Mouse (Mus musculus): Measurements from ENCODE around the gene Fahd1. TPM values are rescaled to one million over a fixed set of nuclear protein-coding genes. Genes with fewer than 3 reads are reported as not detected.

Fahd1 gene
- total and polyA plus RNA-seq, 3 experiments = 5.2 to 8.0 (median 6.3) TPM

- dilution Hi-C loops (cut with MboI; ENCODE audit: extremely low pct_ligation_motif_present, extremely low pct_unique_long_range_greater_than_20kb, low sequenced_read_pairs) = no loop called here
Measured at GRCm38 (mm10) chr17:24819469-24819868, 30.7 kb downstream of the Fahd1 start.

GRCm38 (mm10) chr17:24818172-24818571 is 32.0 kb downstream of the Fahd1 start:
- Histone ChIP-seq H3K27me3 (replicated peaks) (peaks cover 23% of the 10 kb centered on the region), H3K9ac (ENCODE audit: insufficient read depth, low read depth) (no peak overlapping the region), H3K4me1 (ENCODE audit: control insufficient read depth in 1 of 2, insufficient read depth in 2 of 2) (0 out of 4 replicates have a peak, but pooled peaks cover 0 to 3% of the 10 kb centered on the region in 2 experiments), H3K4me3 (replicated peaks in 1 of 3; ENCODE audit: low read depth in 2 of 3, low read length in 2 of 3, poor library complexity in 1 of 3) (peak overlapping the region in 1 of 3 experiments; percentile 0), H3K27ac (ENCODE audit: insufficient read depth, low read depth) (no peak overlapping the region), H3K36me3 (replicated peaks in 1 of 2; ENCODE audit: control insufficient read depth in 1 of 2, insufficient read depth in 1 of 2, low read length in 1 of 2) (no peaks in the 10 kb centered on the region), H3K79me2 (replicated peaks; ENCODE audit: control insufficient read depth, extremely low read depth, insufficient read depth, poor library complexity, severe bottlenecking) (no peaks in the 10 kb centered on the region), H3K4me2 (ENCODE audit: insufficient read depth, low read depth, poor library complexity, severe bottlenecking) (peak overlapping the region; percentile 35; the same call in 1 of the 2 replicates), H3K9me3 (replicated peaks; ENCODE audit: low read length) (no peaks in the 10 kb centered on the region)
- in situ Hi-C loops (cut with MboI; ENCODE audit: low pct_ligation_motif_present, low pct_unique_long_range_greater_than_20kb, low sequenced_read_pairs) (no loop called here), dilution Hi-C loops (cut with MboI; ENCODE audit: extremely low pct_ligation_motif_present, extremely low pct_unique_long_range_greater_than_20kb, low sequenced_read_pairs) (no loop called here)
- DNase-seq (ENCODE audit: extremely low read depth) = peak; percentile 33
- no peak for TF ChIP-seq RCOR1 (conservative IDR thresholded peaks at IDR 0.05; ENCODE audit: low read depth, low read length)
- no peak for TF ChIP-seq TCF12 (IDR thresholded peaks at IDR 0.05; ENCODE audit: low read depth, low read length)
- no peak for TF ChIP-seq CTCF (conservative IDR thresholded peaks at IDR 0.05 in 1 of 2, IDR thresholded peaks at IDR 0.05 in 1 of 2; ENCODE audit: low read depth in 2 of 2, low read length in 2 of 2)
- no peak for TF ChIP-seq CHD1 (IDR thresholded peaks at IDR 0.05; ENCODE audit: low read depth, low read length)
- TF ChIP-seq USF2 (conservative IDR thresholded peaks at IDR 0.05; ENCODE audit: low read depth, low read length) = no peak
- TF ChIP-seq PAX5 (IDR thresholded peaks at IDR 0.05; ENCODE audit: low read length) = no peak
- peak; percentile 51 for TF ChIP-seq BHLHE40 (IDR thresholded peaks at IDR 0.05; ENCODE audit: low read depth, low read length)
- TF ChIP-seq E2F4 (IDR thresholded peaks at IDR 0.05; ENCODE audit: insufficient replicate concordance, low read depth, low read length) = no peak
- no peak for TF ChIP-seq RAD21 (IDR thresholded peaks at IDR 0.05; ENCODE audit: low read depth, low read length)
- TF ChIP-seq SMC3 (IDR thresholded peaks at IDR 0.05; ENCODE audit: low read depth, low read length) = no peak
- TF ChIP-seq ZKSCAN1 (IDR thresholded peaks at IDR 0.05; ENCODE audit: borderline replicate concordance, low read depth, low read length) = no peak
- peak; percentile 63 for TF ChIP-seq EP300 (IDR thresholded peaks at IDR 0.05; ENCODE audit: low read length)
- TF ChIP-seq TBP (conservative IDR thresholded peaks at IDR 0.05; ENCODE audit: low read depth, low read length) = no peak
- TF ChIP-seq MAZ (IDR thresholded peaks at IDR 0.05; ENCODE audit: low read depth, low read length) = no peak
- TF ChIP-seq CHD2 (IDR thresholded peaks at IDR 0.05; ENCODE audit: low read length) = no peak
- TF ChIP-seq ZC3H11A (IDR thresholded peaks at IDR 0.05; ENCODE audit: low read depth, low read length) = no peak
- no peak for TF ChIP-seq GABPA (IDR thresholded peaks at IDR 0.05; ENCODE audit: insufficient replicate concordance, low read depth, low read length)
- no peak for TF ChIP-seq MYC (IDR thresholded peaks at IDR 0.05; ENCODE audit: low read depth, low read length)
- no peak for TF ChIP-seq NELFE (IDR thresholded peaks at IDR 0.05; ENCODE audit: low read depth, low read length)
- no peak for TF ChIP-seq POLR2A (IDR thresholded peaks at IDR 0.05; ENCODE audit: low read depth, low read length)
- TF ChIP-seq ZNF384 (IDR thresholded peaks at IDR 0.05; ENCODE audit: low read depth, low read length) = no peak
- TF ChIP-seq JUN (IDR thresholded peaks at IDR 0.05; ENCODE audit: insufficient read depth, low read depth, low read length) = 0 out of 2 replicates have a peak, but pooled peaks have one; percentile 16
- no peak for TF ChIP-seq ZMIZ1 (IDR thresholded peaks at IDR 0.05; ENCODE audit: low read depth, low read length)
- no peak for TF ChIP-seq HCFC1 (IDR thresholded peaks at IDR 0.05; ENCODE audit: low read depth, low read length)
- 0 out of 2 replicates have a peak, but pooled peaks have one; percentile 34 for TF ChIP-seq MEF2A (IDR thresholded peaks at IDR 0.05; ENCODE audit: borderline replicate concordance, low read depth, low read length)
- TF ChIP-seq SIN3A (IDR thresholded peaks at IDR 0.05; ENCODE audit: low read length) = peak; percentile 53; the same call in 1 of the 2 replicates
- TF ChIP-seq MAX (IDR thresholded peaks at IDR 0.05; ENCODE audit: low read length) = no peak
- no peak for TF ChIP-seq ELF1 (IDR thresholded peaks at IDR 0.05; ENCODE audit: low read depth, low read length)
- no peak for TF ChIP-seq KAT2A (IDR thresholded peaks at IDR 0.05; ENCODE audit: insufficient replicate concordance, low read length)
- no peak for TF ChIP-seq POLR2AphosphoS2 (IDR thresholded peaks at IDR 0.05; ENCODE audit: low read depth, low read length)

More at GRCm38 (mm10) chr17:24819469-24819868, 30.7 kb downstream of the Fahd1 start:
- in situ Hi-C loops (cut with MboI; ENCODE audit: low pct_ligation_motif_present, low pct_unique_long_range_greater_than_20kb, low sequenced_read_pairs) = no loop called here
- no peak for DNase-seq (ENCODE audit: extremely low read depth)
- H3K27ac ChIP-seq (ENCODE audit: insufficient read depth, low read depth) = no peak overlapping the region
- H3K4me3 ChIP-seq (replicated peaks in 1 of 3; ENCODE audit: low read depth in 2 of 3, low read length in 2 of 3, poor library complexity in 1 of 3) = no peak overlapping the region
- H3K79me2 ChIP-seq (replicated peaks; ENCODE audit: control insufficient read depth, extremely low read depth, insufficient read depth, poor library complexity, severe bottlenecking) = no peaks in the 10 kb centered on the region
- TF ChIP-seq USF1 (IDR thresholded peaks at IDR 0.05; ENCODE audit: low read depth, low read length) = no peak
- no peak for TF ChIP-seq SIN3A (IDR thresholded peaks at IDR 0.05; ENCODE audit: low read length)
- TF ChIP-seq ZC3H11A (IDR thresholded peaks at IDR 0.05; ENCODE audit: low read depth, low read length) = no peak
- no peak for TF ChIP-seq ETS1 (conservative IDR thresholded peaks at IDR 0.05; ENCODE audit: low read depth, low read length)
- TF ChIP-seq TBP (conservative IDR thresholded peaks at IDR 0.05; ENCODE audit: low read depth, low read length) = no peak
- TF ChIP-seq IRF4 (IDR thresholded peaks at IDR 0.05; ENCODE audit: low read depth, low read length) = no peak
- TF ChIP-seq KAT2A (IDR thresholded peaks at IDR 0.05; ENCODE audit: insufficient replicate concordance, low read length) = no peak
- no peak for TF ChIP-seq MYC (IDR thresholded peaks at IDR 0.05; ENCODE audit: low read depth, low read length)
- TF ChIP-seq POLR2A (IDR thresholded peaks at IDR 0.05; ENCODE audit: low read depth, low read length) = no peak
- TF ChIP-seq CHD1 (IDR thresholded peaks at IDR 0.05; ENCODE audit: low read depth, low read length) = no peak
- TF ChIP-seq PAX5 (IDR thresholded peaks at IDR 0.05; ENCODE audit: low read length) = no peak
- no peak for TF ChIP-seq UBTF (IDR thresholded peaks at IDR 0.05; ENCODE audit: low read depth, low read length)
- TF ChIP-seq MXI1 (IDR thresholded peaks at IDR 0.05; ENCODE audit: low read depth, low read length) = no peak
- H3K4me1 ChIP-seq (ENCODE audit: control insufficient read depth in 1 of 2, insufficient read depth in 2 of 2) = 0 out of 4 replicates have a peak, but pooled peaks cover 0 to 3% of the 10 kb centered on the region in 2 experiments
- no peaks in the 10 kb centered on the region for H3K9me3 ChIP-seq (replicated peaks; ENCODE audit: low read length)
- no peaks in the 10 kb centered on the region for H3K36me3 ChIP-seq (replicated peaks in 1 of 2; ENCODE audit: control insufficient read depth in 1 of 2, insufficient read depth in 1 of 2, low read length in 1 of 2)
- H3K4me2 ChIP-seq (ENCODE audit: insufficient read depth, low read depth, poor library complexity, severe bottlenecking) = no peak overlapping the region
- no peak overlapping the region for H3K9ac ChIP-seq (ENCODE audit: insufficient read depth, low read depth)
- H3K27me3 ChIP-seq (replicated peaks) = peaks cover 27% of the 10 kb centered on the region

Measured in CH12.LX (cell line).